ENCODE assay signal across 7 mouse cellular contexts in the genomic region with DNA sequence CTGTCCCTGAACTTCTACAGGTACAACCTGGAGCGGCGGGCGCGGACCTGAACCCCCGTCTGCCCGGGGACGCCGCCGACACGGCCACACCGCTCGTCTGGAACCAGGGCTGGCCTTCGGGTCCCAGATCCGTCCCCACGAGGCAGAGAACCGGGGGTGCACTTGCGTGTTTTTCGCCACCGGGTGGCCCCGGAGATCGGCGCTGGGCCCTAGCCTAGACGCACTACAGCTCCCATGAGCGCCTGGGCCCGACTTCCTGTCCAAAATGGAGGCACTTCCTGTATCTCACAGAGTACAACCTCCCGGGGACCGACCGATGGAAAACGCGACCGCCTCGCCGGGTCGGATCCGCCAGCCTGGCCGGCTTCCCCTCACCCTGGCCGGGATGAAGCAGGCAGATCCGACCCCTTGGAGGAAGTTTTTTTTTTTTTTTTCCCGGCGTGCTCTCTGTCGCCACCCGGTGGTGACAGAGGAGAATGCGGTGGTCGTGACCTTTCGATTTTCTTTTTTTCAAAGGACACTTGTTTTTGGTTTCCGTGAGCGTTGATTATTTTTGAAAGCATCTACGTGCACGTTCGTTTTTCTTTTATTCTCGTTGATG. TPM values are rescaled to one million over a fixed set of nuclear protein-coding genes. Genes with fewer than 3 reads are reported as not detected.
DNase-seq lines count a peak whose midpoint lies in the region; ATAC-seq and TF ChIP-seq lines count a peak whose summit lies in the region.
"Not testable (repeated sequence)": the region's sequence is repeated elsewhere in the genome, so short reads cannot be mapped to it uniquely, and the experiment has no call there.

No protein-coding gene starts in this region.

- peaks cover 54% of the 10 kb centered on the region for H3K9me3 ChIP-seq in embryonic facial prominence, embryonic 10.5 days
- H3K9me3 ChIP-seq in intestine, postnatal 0 days (ENCODE audit: control insufficient read depth), result peaks cover 27% of the 10 kb centered on the region
- H3K9me3 ChIP-seq in midbrain, embryonic 10.5 days (replicated peaks), result peaks cover 56% of the 10 kb centered on the region

- peak; percentile 89 for DNase-seq in adrenal gland, adult 2 months
- peak; percentile 89 for DNase-seq in embryonic facial prominence, embryonic 10.5 days (ENCODE audit: low spot score)
- DNase-seq in left cerebral cortex, postnatal 36 days (ENCODE audit: low spot score in 2 of 2), result peak; percentile 93 to 94
- DNase-seq in midbrain, embryonic 10.5 days (ENCODE audit: low spot score), result peak; percentile 87
- DNase-seq in skeletal muscle tissue, adult 2 months (ENCODE audit: low read depth, low spot score), result peak; percentile 55

- H3K4me2 ChIP-seq in intestine, postnatal 0 days (replicated peaks; ENCODE audit: low read depth), result peak overlapping the region; percentile 38; the same call in 1 of the 2 replicates

- intact Hi-C loops in left cerebral cortex, postnatal 36 days (cut with DNase I), result not testable (repeated sequence)

- not testable (repeated sequence) for H3K27ac ChIP-seq in embryonic facial prominence, embryonic 10.5 days (replicated peaks); intestine, postnatal 0 days (ENCODE audit: low read depth, low read length); midbrain, embryonic 10.5 days (replicated peaks)

- not testable (repeated sequence) for H3K9ac ChIP-seq in intestine, postnatal 0 days (ENCODE audit: low read depth, low read length)

- WGBS in embryonic facial prominence, embryonic 10.5 days, result 62% methylated on average over 51 of the region's 51 CpGs
- 70% methylated on average over 50 of the region's 51 CpGs for WGBS in intestine, postnatal 0 days
- 68% methylated on average over 51 of the region's 51 CpGs for WGBS in midbrain, embryonic 10.5 days

- H3K36me3 ChIP-seq in embryonic facial prominence, embryonic 10.5 days (replicated peaks), result peaks cover 49% of the 10 kb centered on the region
- H3K36me3 ChIP-seq in intestine, postnatal 0 days (ENCODE audit: control insufficient read depth, insufficient read depth), result peaks cover 14% of the 10 kb centered on the region; the same call in 1 of the 2 replicates
- H3K36me3 ChIP-seq in midbrain, embryonic 10.5 days, result peaks cover 48% of the 10 kb centered on the region

- H3K4me3 ChIP-seq in embryonic facial prominence, embryonic 10.5 days, result peak overlapping the region; percentile 25
- peak overlapping the region; percentile 9; the same call in 1 of the 2 replicates for H3K4me3 ChIP-seq in intestine, postnatal 0 days (ENCODE audit: low read depth, low read length)
- H3K4me3 ChIP-seq in midbrain, embryonic 10.5 days, result peak overlapping the region; percentile 12; the same call in 1 of the 2 replicates

- H3K27me3 ChIP-seq in embryonic facial prominence, embryonic 10.5 days (replicated peaks; ENCODE audit: low read depth, poor library complexity, severe bottlenecking); intestine, postnatal 0 days (replicated peaks; ENCODE audit: control insufficient read depth, insufficient read depth, low read length); midbrain, embryonic 10.5 days (ENCODE audit: low read depth, poor library complexity, severe bottlenecking): not testable (repeated sequence)

- not testable (repeated sequence) for TF ChIP-seq CTCF in intestine, postnatal 0 days (IDR thresholded peaks at IDR 0.05; ENCODE audit: low read depth)

- peak; percentile 66 for ATAC-seq in granulocyte monocyte progenitor cell, adult 5-6 weeks (replicated peaks; ENCODE audit: poor library complexity, severe bottlenecking)
- peak; percentile 98 for ATAC-seq in intestine, postnatal 0 days

- not testable (repeated sequence) for H3K4me1 ChIP-seq in embryonic facial prominence, embryonic 10.5 days; intestine, postnatal 0 days (replicated peaks; ENCODE audit: control insufficient read depth, insufficient read depth, low read length); midbrain, embryonic 10.5 days

RNA-seq across cellular contexts. Expression of a gene that starts 10.1 kb away (rescaled TPM):
- not detected for total RNA-seq in adrenal gland, adult 2 months (2021)
- polyA plus RNA-seq in adrenal gland, adult 2 months (2012; rRNA removed), result not detected in 2 replicates
- not detected in 2 replicates for polyA plus RNA-seq in embryonic facial prominence, embryonic 10.5 days (2016; fragmentation: Nextera tagmentation; extraction: Ambion mirVana)
- total RNA-seq in granulocyte monocyte progenitor cell, adult 5-6 weeks (2014; fragmentation: Nextera tagmentation), result not detected in 2 replicates
- total RNA-seq in granulocyte monocyte progenitor cell, adult 5-6 weeks (2017), result not detected in 2 replicates
- polyA plus RNA-seq in intestine, postnatal 0 days (2015; fragmentation: Nextera tagmentation; extraction: Ambion mirVana), result not detected in 2 replicates
- total RNA-seq in left cerebral cortex, postnatal 36 days (2021), result not detected
- not detected in 2 replicates for polyA plus RNA-seq in midbrain, embryonic 10.5 days (2016; fragmentation: Nextera tagmentation; extraction: Ambion mirVana)

RNA-seq across cellular contexts. Expression of a gene that starts 40.1 kb away (rescaled TPM):
- total RNA-seq in adrenal gland, adult 2 months (2021), result not detected
- not detected in 2 replicates for polyA plus RNA-seq in adrenal gland, adult 2 months (2012; rRNA removed)
- not detected in 2 replicates for polyA plus RNA-seq in embryonic facial prominence, embryonic 10.5 days (2016; fragmentation: Nextera tagmentation; extraction: Ambion mirVana)
- not detected in 2 replicates for total RNA-seq in granulocyte monocyte progenitor cell, adult 5-6 weeks (2014; fragmentation: Nextera tagmentation)
- not detected in 2 replicates for total RNA-seq in granulocyte monocyte progenitor cell, adult 5-6 weeks (2017)
- polyA plus RNA-seq in intestine, postnatal 0 days (2015; fragmentation: Nextera tagmentation; extraction: Ambion mirVana), result not detected in 2 replicates
- total RNA-seq in left cerebral cortex, postnatal 36 days (2021), result not detected
- not detected in 2 replicates for polyA plus RNA-seq in midbrain, embryonic 10.5 days (2016; fragmentation: Nextera tagmentation; extraction: Ambion mirVana)
